Mouse (Mus musculus) liver, embryonic 16.5 days (tissue): ENCODE measurements around the gene Timm22. TPM values are rescaled to one million over a fixed set of nuclear protein-coding genes. Genes with fewer than 3 reads are reported as not detected.

ENCODE experiments used
- ATAC-seq: fragments of 200-750 bp; cut with Nextera tagmentation; 2 replicates; pipeline ENCODE4 v1.8.0; 2017; ENCODE audit warnings: low read depth, mild to moderate bottlenecking, moderate number of reproducible peaks, moderate library complexity
- H3K27ac ChIP-seq: fragments of 300-500 bp; sonication (generic); 2 replicates; pipeline ENCODE4 v1.5.1; 2014; ENCODE audit warnings: mild to moderate bottlenecking, low read length
- H3K27me3 ChIP-seq: fragments of 300-500 bp; sonication (generic); 2 replicates; pipeline ENCODE4 v1.6.1; 2014; ENCODE audit warnings: low read depth, low read length, mixed read lengths; ENCODE audit not compliant: control insufficient read depth, insufficient read depth
- H3K36me3 ChIP-seq: fragments of 300-500 bp; sonication (generic); 2 replicates; pipeline ENCODE4 v1.6.1; 2014; ENCODE audit warnings: mild to moderate bottlenecking; ENCODE audit not compliant: control insufficient read depth, insufficient read depth
- H3K4me1 ChIP-seq: fragments of 300-500 bp; sonication (generic); 2 replicates; pipeline ENCODE4 v1.6.1; 2014; ENCODE audit warnings: low read depth, low read length, mixed read lengths; ENCODE audit not compliant: control insufficient read depth
- H3K4me2 ChIP-seq: fragments of 300-500 bp; sonication (generic); 2 replicates; pipeline ENCODE4 v1.6.1; 2014; ENCODE audit warnings: low read depth, low read length, mixed read lengths
- H3K4me3 ChIP-seq: fragments of 300-500 bp; sonication (generic); 2 replicates; pipeline ENCODE4 v1.5.1; 2014; ENCODE audit warnings: low read depth, mild to moderate bottlenecking, low read length
- H3K9ac ChIP-seq: fragments of 300-500 bp; sonication (generic); 2 replicates; pipeline ENCODE4 v1.6.1; 2014; ENCODE audit warnings: low read depth, low read length
- H3K9me3 ChIP-seq: fragments of 300-500 bp; sonication (generic); replicated peaks from 2 replicates; pipeline ENCODE4 v1.6.1; 2016; ENCODE audit warnings: low read length; ENCODE audit not compliant: control insufficient read depth
- WGBS: fragments of 180-500 bp; shearing (Covaris S2); extraction: QIAGEN DNeasy Blood & Tissue Kit; methylation state at CpG from one replicate; pipeline ENCODE4 v1.1.7; 2014; ENCODE audit not compliant: insufficient replicate concordance; 5-methylcytosine and 5-hydroxymethylcytosine counted together
- polyA plus RNA-seq: library from polyadenylated mRNA; unstranded; fragments of >200 nt; fragmentation: Nextera tagmentation; extraction: Ambion mirVana; gene quantifications from 2 replicates; pipeline ENCODE4 v1.2.1, GENCODE M21; 2015

Timm22 gene
- polyA plus RNA-seq, 1 experiment from 2014 or later = 33.7 TPM

GRCm38 (mm10) chr11:76399587-76400330, 7.0 kb upstream of the Timm22 start:
- 0 out of 2 replicates have a peak, but pooled peaks have one; percentile 31 for ATAC-seq
- WGBS = 8% methylated on average over 11 of the region's 11 CpGs
- Histone ChIP-seq H3K4me2 (peak overlapping the region; percentile 96), H3K27ac (no peak overlapping the region), H3K36me3 (no peaks in the 10 kb centered on the region), H3K4me1 (peaks cover 19% of the 10 kb centered on the region), H3K4me3 (peak overlapping the region; percentile 68), H3K9me3 (no peaks in the 10 kb centered on the region), H3K27me3 (peaks cover 12% of the 10 kb centered on the region), H3K9ac (peak overlapping the region; percentile 35; the same call in 1 of the 2 replicates)

GRCm38 (mm10) chr11:76401398-76401797, 5.4 kb upstream of the Timm22 start:
- peaks cover 12% of the 10 kb centered on the region for H3K27me3 ChIP-seq
- no peak for ATAC-seq
- H3K9ac ChIP-seq = no peak overlapping the region
- 74% methylated on average over 10 of the region's 10 CpGs for WGBS
- H3K4me1 ChIP-seq = peaks cover 19% of the 10 kb centered on the region
- H3K4me3 ChIP-seq = no peak overlapping the region
- no peak overlapping the region for H3K4me2 ChIP-seq
- no peak overlapping the region for H3K27ac ChIP-seq
- H3K36me3 ChIP-seq = no peaks in the 10 kb centered on the region
- H3K9me3 ChIP-seq = no peaks in the 10 kb centered on the region

- Histone ChIP-seq H3K27ac (no peak overlapping the region), H3K4me1 (peaks cover 6% of the 10 kb centered on the region), H3K36me3 (no peaks in the 10 kb centered on the region), H3K27me3 (no peaks in the 10 kb centered on the region), H3K9ac (no peak overlapping the region), H3K4me3 (no peak overlapping the region), H3K4me2 (no peak overlapping the region), H3K9me3 (no peaks in the 10 kb centered on the region)
- 45% methylated on average over 4 of the region's 4 CpGs for WGBS
- no peak for ATAC-seq
These were observed 1.6 kb upstream of the Timm22 start for GRCm38 (mm10) chr11:76405113-76405512.

- H3K36me3 ChIP-seq = no peaks in the 10 kb centered on the region
- no peak for ATAC-seq
- H3K27me3 ChIP-seq = no peaks in the 10 kb centered on the region
- H3K9me3 ChIP-seq = no peaks in the 10 kb centered on the region
- peaks cover 6% of the 10 kb centered on the region for H3K4me1 ChIP-seq
- no peak overlapping the region for H3K4me2 ChIP-seq
- WGBS = 56% methylated on average over 5 of the region's 5 CpGs
- no peak overlapping the region for H3K4me3 ChIP-seq
- no peak overlapping the region for H3K9ac ChIP-seq
- no peak overlapping the region for H3K27ac ChIP-seq
These were observed 1.0 kb upstream of the Timm22 start for GRCm38 (mm10) chr11:76405626-76406264.

GRCm38 (mm10) chr11:76410826-76411225, 4.1 kb downstream of the Timm22 start:
- Histone ChIP-seq H3K4me1 (peaks cover 6% of the 10 kb centered on the region), H3K27ac (no peak overlapping the region), H3K9me3 (no peaks in the 10 kb centered on the region), H3K27me3 (no peaks in the 10 kb centered on the region), H3K36me3 (peaks cover 4% of the 10 kb centered on the region), H3K4me3 (no peak overlapping the region), H3K9ac (no peak overlapping the region), H3K4me2 (no peak overlapping the region)
- WGBS = 61% methylated on average over 12 of the region's 12 CpGs
- ATAC-seq = no peak

- peaks cover 4% of the 10 kb centered on the region for H3K36me3 ChIP-seq
- ATAC-seq = no peak
- H3K4me3 ChIP-seq = no peak overlapping the region
- H3K27me3 ChIP-seq = no peaks in the 10 kb centered on the region
- 39% methylated on average over 4 of the region's 4 CpGs for WGBS
- no peaks in the 10 kb centered on the region for H3K9me3 ChIP-seq
- no peak overlapping the region for H3K4me2 ChIP-seq
- no peak overlapping the region for H3K9ac ChIP-seq
- no peaks in the 10 kb centered on the region; the same call in none of the 2 replicates for H3K4me1 ChIP-seq
- no peak overlapping the region for H3K27ac ChIP-seq
These were observed 6.5 kb downstream of the Timm22 start for GRCm38 (mm10) chr11:76413202-76413601.

- peaks cover 4% of the 10 kb centered on the region for H3K36me3 ChIP-seq
- ATAC-seq = no peak
- no peaks in the 10 kb centered on the region for H3K27me3 ChIP-seq
- no peak overlapping the region for H3K4me2 ChIP-seq
- H3K27ac ChIP-seq = no peak overlapping the region
- WGBS = 82% methylated on average over 4 of the region's 4 CpGs
- no peaks in the 10 kb centered on the region for H3K9me3 ChIP-seq
- no peaks in the 10 kb centered on the region for H3K4me1 ChIP-seq
- H3K9ac ChIP-seq = no peak overlapping the region
- H3K4me3 ChIP-seq = no peak overlapping the region
These were observed 8.2 kb downstream of the Timm22 start for GRCm38 (mm10) chr11:76415001-76415400.

- H3K9ac ChIP-seq = no peak overlapping the region
- no peak for ATAC-seq
- no peaks in the 10 kb centered on the region for H3K27me3 ChIP-seq
- no peaks in the 10 kb centered on the region for H3K9me3 ChIP-seq
- peaks cover 4% of the 10 kb centered on the region for H3K36me3 ChIP-seq
- H3K4me2 ChIP-seq = no peak overlapping the region
- 51% methylated on average over 2 of the region's 2 CpGs for WGBS
- H3K27ac ChIP-seq = no peak overlapping the region
- no peaks in the 10 kb centered on the region for H3K4me1 ChIP-seq
- H3K4me3 ChIP-seq = no peak overlapping the region
These were observed 9.2 kb downstream of the Timm22 start for GRCm38 (mm10) chr11:76415985-76416384.

- peaks cover 4% of the 10 kb centered on the region for H3K36me3 ChIP-seq
- no peak overlapping the region for H3K9ac ChIP-seq
- 81% methylated on average over 8 of the region's 8 CpGs for WGBS
These were observed 11.7 kb downstream of the Timm22 start for GRCm38 (mm10) chr11:76418423-76418822.

More at GRCm38 (mm10) chr11:76418423-76418822, 11.7 kb downstream of the Timm22 start:
- Histone ChIP-seq H3K27ac (no peak overlapping the region), H3K4me2 (no peak overlapping the region), H3K4me3 (no peak overlapping the region), H3K27me3 (no peaks in the 10 kb centered on the region), H3K4me1 (no peaks in the 10 kb centered on the region), H3K9me3 (no peaks in the 10 kb centered on the region)
- no peak for ATAC-seq
